8 mouse cellular contexts compared by ENCODE assay signal in the genomic region with DNA sequence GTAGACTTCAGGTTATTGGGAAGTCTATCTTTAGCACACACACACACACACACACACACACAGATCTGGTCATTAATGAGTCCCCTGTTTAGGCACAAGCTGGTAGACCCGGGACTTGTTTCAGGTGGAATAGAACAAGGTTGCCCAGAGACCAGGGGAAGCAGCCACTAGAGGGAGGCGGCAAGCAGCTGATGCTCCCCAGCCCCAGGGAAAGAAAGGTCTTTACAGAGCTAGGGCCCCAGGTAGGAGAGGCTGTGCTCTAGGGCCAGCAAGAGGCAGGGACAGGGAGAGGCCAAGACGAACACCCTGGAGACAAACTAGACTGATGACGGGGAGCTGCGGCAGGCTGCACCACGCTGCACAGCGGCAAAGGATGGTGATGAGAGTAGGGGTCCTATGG.
DNase-seq lines count a peak whose midpoint lies in the region; ATAC-seq lines count a peak whose summit lies in the region.

No protein-coding gene starts in this region.

- H3K9ac ChIP-seq in forebrain, embryonic 16.5 days (replicated peaks; ENCODE audit: low read depth, low read length) = no peak overlapping the region
- H3K9ac ChIP-seq in forebrain, embryonic 13.5 days = no peak overlapping the region

- H3K27ac ChIP-seq in forebrain, embryonic 16.5 days (ENCODE audit: low read length) = no peak overlapping the region
- H3K27ac ChIP-seq in forebrain, embryonic 13.5 days = no peak overlapping the region
- no peak overlapping the region for H3K27ac ChIP-seq in embryonic facial prominence, embryonic 10.5 days (replicated peaks)

- no peaks in the 10 kb centered on the region for H3K27me3 ChIP-seq in forebrain, embryonic 16.5 days (replicated peaks; ENCODE audit: control insufficient read depth, insufficient read depth, low read length)
- H3K27me3 ChIP-seq in forebrain, embryonic 13.5 days = no peaks in the 10 kb centered on the region
- H3K27me3 ChIP-seq in embryonic facial prominence, embryonic 10.5 days (replicated peaks; ENCODE audit: low read depth, poor library complexity, severe bottlenecking) = no peaks in the 10 kb centered on the region

- H3K4me2 ChIP-seq in forebrain, embryonic 16.5 days (ENCODE audit: low read length) = no peak overlapping the region
- H3K4me2 ChIP-seq in forebrain, embryonic 13.5 days = no peak overlapping the region

- DNase-seq in kidney, postnatal 10 days = peak; percentile 64
- no peak for DNase-seq in kidney, adult 11 months
- peak; percentile 30 for DNase-seq in A20 (ENCODE audit: low read depth, low spot score)
- peak; percentile 22 for DNase-seq in embryonic facial prominence, embryonic 10.5 days (ENCODE audit: low spot score)

- no peaks in the 10 kb centered on the region for H3K4me1 ChIP-seq in forebrain, embryonic 16.5 days (replicated peaks; ENCODE audit: control insufficient read depth, insufficient read depth, low read length)
- no peaks in the 10 kb centered on the region for H3K4me1 ChIP-seq in forebrain, embryonic 13.5 days
- peaks cover 28% of the 10 kb centered on the region for H3K4me1 ChIP-seq in embryonic facial prominence, embryonic 10.5 days

- 0 out of 2 replicates have a peak, but pooled peaks have one; percentile 26 for ATAC-seq in forebrain, embryonic 16.5 days
- no peak for ATAC-seq in forebrain, embryonic 13.5 days
- no peak for ATAC-seq in megakaryocyte-erythroid progenitor cell, adult 5-6 weeks (replicated peaks; ENCODE audit: low FRiP score, low TSS enrichment, poor library complexity, severe bottlenecking)
- no peak for ATAC-seq in cerebellum, adult (ENCODE audit: insufficient number of reproducible peaks, low FRiP score, low TSS enrichment)

- WGBS in forebrain, embryonic 16.5 days = 55% methylated on average over 7 of the region's 7 CpGs
- WGBS in forebrain, embryonic 13.5 days = 57% methylated on average over 7 of the region's 7 CpGs
- WGBS in embryonic facial prominence, embryonic 10.5 days = 60% methylated on average over 7 of the region's 7 CpGs

- no peaks in the 10 kb centered on the region for H3K36me3 ChIP-seq in forebrain, embryonic 16.5 days (ENCODE audit: control insufficient read depth, insufficient read depth)
- peaks cover 23% of the 10 kb centered on the region for H3K36me3 ChIP-seq in forebrain, embryonic 13.5 days (ENCODE audit: poor library complexity, severe bottlenecking)
- H3K36me3 ChIP-seq in embryonic facial prominence, embryonic 10.5 days (replicated peaks) = peaks cover 72% of the 10 kb centered on the region

- H3K9me3 ChIP-seq in forebrain, embryonic 16.5 days (ENCODE audit: control insufficient read depth, low read length) = no peaks in the 10 kb centered on the region
- H3K9me3 ChIP-seq in forebrain, embryonic 13.5 days (replicated peaks) = no peaks in the 10 kb centered on the region
- H3K9me3 ChIP-seq in embryonic facial prominence, embryonic 10.5 days = no peaks in the 10 kb centered on the region

- H3K4me3 ChIP-seq in forebrain, embryonic 16.5 days (replicated peaks; ENCODE audit: low read length) = no peak overlapping the region
- H3K4me3 ChIP-seq in forebrain, embryonic 13.5 days = no peak overlapping the region
- no peak overlapping the region for H3K4me3 ChIP-seq in embryonic facial prominence, embryonic 10.5 days
